Mouse (Mus musculus) lung, adult 2 months (tissue): ENCODE results near the gene Trim9.

Experiments
- CTCF ChIP-seq: fragments of 200-500 bp; IDR thresholded peaks from 2 replicates; pipeline ENCODE4 v1.5.1; 2011; ENCODE audit warnings: mild to moderate bottlenecking, low read length, control low read depth; ENCODE audit not compliant: insufficient read depth
- POLR2A ChIP-seq: fragments of 200-500 bp; IDR thresholded peaks from 2 replicates; pipeline ENCODE4 v1.6.1; 2011; ENCODE audit warnings: low read depth, mild to moderate bottlenecking, control low read depth, low read length, borderline replicate concordance; ENCODE audit errors: extremely low read depth

- no peak for TF ChIP-seq CTCF
- no peak for TF ChIP-seq POLR2A
Observed at GRCm38 (mm10) chr12:70226655-70227054, 120.8 kb downstream of the Trim9 start.
